Mouse (Mus musculus): ENCODE results near the gene Ubxn1.
"Not testable (repeated sequence)": the region's sequence is repeated elsewhere in the genome, so short reads cannot be mapped to it uniquely, and the experiment has no call there.

Gene Ubxn1

DNA sequence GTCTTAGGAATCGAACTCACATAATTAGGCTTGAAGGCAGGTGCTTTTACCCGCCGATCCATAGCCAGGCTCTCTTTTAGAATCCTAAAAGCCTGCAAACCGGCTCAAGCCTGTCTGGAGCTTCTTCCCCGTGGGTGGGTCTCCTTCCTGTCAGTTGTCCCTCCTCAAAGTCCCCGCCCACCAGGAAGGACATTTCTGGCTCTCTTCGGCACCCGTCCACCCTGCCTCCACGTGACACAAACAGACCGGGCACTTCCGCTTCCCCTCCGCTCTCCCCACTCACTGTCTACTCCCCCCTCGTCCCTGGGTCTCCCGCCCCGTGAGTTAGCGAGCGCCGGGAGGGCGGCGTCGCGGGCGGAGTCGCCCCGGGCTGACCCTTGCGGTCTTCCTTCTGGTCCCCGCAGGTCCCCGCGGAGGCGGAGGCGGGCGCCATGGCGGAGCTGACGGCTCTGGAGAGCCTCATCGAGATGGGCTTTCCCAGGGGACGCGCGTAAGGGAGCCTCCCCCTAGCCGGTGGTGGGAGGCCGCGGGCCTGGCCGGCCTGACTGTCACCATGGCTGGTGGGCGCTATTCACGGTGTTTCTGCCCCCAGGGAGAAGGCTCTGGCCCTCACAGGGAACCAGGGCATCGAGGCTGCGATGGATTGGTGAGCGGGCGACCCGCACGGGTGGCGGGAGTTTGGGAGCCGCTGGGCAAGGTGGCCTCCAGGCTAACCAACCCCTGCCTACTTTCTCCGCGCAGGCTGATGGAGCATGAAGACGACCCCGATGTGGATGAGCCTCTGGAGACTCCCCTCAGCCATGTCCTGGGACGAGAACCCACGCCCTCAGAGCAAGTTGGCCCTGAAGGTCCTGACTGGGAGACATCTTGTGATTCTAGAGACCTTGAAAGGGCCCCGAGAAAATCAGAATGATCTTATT lies at the start of gene Ubxn1:
Gene Ubxn1 (plus strand): TSS at position 230 of the 920 bp plus-strand sequence.
- DNase-seq: peak; percentile 95

DNA sequence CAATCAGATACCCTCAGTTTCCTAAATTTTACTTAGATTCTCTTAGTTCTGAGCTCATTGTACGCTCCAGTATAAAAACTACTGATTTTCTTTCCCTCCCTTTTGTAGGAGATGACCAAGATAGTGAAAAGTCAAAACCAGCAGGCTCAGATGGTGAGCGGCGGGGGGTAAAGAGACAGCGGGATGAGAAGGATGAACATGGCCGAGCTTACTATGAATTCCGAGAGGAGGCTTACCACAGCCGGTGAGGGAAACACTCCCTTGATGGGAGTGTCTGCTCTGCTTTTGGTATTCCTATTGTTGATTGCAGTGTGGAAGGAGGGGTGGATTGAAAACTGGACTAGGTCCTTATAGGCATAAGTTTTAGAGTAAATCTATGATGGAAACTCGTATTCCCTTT lies 48.6 kb upstream of the Ubxn1 start:
- peak; percentile 56 for DNase-seq

DNA sequence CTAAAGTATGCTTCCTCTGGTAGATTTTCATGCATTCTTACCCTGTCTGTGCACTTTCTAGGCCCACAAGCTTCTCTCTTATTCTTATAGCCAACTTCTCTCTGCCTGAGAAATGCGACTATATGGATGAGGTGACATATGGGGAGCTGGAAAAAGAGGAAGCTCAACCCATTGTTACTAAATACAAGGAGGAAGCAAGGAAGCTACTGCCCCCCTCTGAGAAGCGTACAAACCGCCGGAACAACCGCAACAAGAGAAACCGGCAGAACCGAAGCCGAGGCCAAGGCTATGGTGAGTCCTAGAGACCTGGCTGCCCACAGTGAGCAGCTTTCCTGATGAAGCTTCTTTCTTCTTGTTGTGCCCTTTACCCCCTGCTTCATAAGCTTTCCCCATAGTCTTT lies 41.6 kb upstream of the Ubxn1 start, which contains the start of gene AC129217.1:
Gene AC129217.1 (plus strand): TSS at position 114 of the 400 bp plus-strand sequence.
- no peak for DNase-seq

- no peak for DNase-seq
Observed at GRCm38 (mm10) chr19:8830664-8831063, 40.6 kb upstream of the Ubxn1 start.

DNA sequence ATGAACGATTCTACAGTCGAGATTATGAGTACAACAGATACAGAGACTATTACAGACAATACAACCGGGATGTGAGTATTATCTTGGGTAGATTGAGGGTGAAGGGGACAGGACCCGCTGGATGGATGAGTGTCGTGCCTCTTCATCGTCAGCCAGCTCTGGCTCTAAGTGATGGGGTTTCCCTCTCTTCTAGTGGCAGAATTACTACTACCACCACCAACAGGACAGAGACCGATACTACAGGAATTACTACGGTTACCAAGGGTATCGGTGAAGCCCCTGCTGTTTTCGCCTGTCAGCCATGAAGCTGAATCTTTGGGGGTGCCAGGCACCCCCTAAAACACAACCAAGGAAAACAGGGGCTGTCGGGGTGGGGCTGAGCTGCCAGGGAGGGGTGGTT lies 40.0 kb upstream of the Ubxn1 start:
- DNase-seq: no peak

GRCm38 (mm10) chr19:8832971-8833370 lies 38.3 kb upstream of the Ubxn1 start:
- no peak for DNase-seq

GRCm38 (mm10) chr19:8836327-8836726 lies 35.0 kb upstream of the Ubxn1 start:
- DNase-seq: not testable (repeated sequence)

GRCm38 (mm10) chr19:8837251-8837791 lies 34.0 kb upstream of the Ubxn1 start, which contains the start of gene Bscl2:
Bscl2 (plus strand) TSS chr19:8837467.
- peak; percentile 83 for DNase-seq

DNA sequence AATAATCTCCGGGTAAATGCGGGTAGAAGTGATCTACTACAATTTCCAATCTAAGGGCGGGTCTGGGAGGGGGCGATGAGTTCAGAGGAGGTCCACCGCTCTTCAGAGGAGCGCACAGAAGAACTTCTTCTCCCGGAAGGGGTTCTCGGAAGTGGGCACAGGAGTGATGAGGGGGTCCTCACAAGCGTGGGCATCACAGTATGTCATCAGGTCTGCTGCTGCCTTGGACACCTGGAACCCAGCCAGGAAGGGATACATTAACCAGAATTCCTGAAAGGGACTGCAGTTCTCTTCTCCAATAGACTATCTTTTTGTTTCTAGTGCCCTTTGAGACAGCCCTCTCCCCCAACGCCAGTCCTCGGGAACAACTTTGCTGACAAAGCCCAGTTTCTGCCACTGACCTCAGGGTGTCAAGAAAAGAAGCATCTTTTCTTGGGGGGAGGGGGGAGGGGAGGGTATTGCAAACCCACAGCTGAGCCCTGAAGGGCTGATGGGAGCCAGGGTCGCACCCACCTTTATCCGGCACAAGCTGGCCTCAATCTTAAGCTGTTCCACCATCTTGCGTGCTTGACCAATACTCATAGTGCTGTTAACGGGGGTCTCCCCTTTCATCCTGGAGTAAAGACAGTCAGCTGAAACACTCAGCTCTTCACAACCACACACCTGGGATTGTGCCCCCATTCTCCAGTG lies 33.1 kb upstream of the Ubxn1 start:
- peak; percentile 59 for DNase-seq

DNA sequence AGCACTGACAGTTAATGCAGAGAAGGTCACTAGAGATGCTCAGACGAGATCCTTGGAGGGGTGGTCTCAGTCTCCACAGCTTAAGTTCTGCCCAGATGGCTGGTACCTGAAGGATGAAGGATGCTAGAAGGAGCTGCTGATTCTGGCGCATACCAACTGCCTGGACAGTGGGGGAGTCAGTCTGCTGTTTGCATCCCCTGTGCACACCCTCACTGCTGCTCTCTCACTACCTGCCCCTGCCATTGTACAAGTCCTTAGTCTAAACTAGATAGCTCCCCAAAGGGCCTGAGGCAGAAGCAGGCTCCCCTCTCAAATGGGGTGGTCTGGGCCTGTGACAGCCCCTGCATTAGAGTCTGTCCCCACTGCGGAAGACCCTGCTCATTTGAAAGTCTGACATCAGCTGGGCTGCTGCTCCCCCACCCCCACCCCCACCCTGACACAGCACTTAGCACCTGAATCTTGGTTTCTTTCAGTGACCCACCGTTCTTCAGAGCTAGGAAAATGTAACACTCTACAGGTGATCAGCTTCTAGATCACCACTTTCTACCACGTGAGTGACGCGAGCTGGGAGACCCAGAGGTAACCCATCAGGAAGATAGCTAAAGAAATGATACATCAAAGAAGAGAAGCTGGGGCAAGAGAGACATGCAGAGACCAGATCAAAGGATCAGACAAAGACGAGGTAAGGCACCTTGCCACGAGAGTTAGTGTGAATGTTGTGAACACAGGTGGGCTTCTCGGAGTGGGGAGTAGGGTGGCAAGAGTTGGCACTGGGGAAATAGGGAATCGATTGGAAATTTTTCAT lies 32.0 kb upstream of the Ubxn1 start, which contains the start of gene Gng3:
Gene Gng3 (minus strand): TSS at position 92 of the 805 bp plus-strand sequence.
- DNase-seq: peak; percentile 87

GRCm38 (mm10) chr19:8839908-8840791 lies 31.1 kb upstream of the Ubxn1 start:
- peak; percentile 79 for DNase-seq

DNA sequence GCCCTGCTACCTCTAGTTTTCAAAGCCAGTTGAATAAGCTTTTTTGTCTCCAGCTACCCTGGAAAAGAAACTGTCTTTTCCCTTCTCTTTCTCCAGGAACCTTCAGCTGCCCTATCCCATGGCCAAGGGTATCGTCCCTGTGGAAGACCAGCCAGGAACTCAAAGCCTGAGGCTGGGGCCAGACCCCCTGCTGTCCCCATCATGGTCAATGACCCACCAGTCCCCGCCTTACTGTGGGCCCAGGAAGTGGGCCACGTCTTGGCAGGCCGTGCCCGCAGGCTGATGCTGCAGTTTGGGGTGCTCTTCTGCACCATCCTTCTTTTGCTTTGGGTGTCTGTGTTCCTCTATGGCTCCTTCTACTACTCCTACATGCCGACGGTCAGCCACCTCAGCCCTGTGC lies 30.3 kb upstream of the Ubxn1 start:
- DNase-seq: no peak

- no peak for DNase-seq
Observed at GRCm38 (mm10) chr19:8842961-8843360, 28.3 kb upstream of the Ubxn1 start.

- DNase-seq: peak; percentile 69
Observed at GRCm38 (mm10) chr19:8844371-8845129, 26.7 kb upstream of the Ubxn1 start.

DNA sequence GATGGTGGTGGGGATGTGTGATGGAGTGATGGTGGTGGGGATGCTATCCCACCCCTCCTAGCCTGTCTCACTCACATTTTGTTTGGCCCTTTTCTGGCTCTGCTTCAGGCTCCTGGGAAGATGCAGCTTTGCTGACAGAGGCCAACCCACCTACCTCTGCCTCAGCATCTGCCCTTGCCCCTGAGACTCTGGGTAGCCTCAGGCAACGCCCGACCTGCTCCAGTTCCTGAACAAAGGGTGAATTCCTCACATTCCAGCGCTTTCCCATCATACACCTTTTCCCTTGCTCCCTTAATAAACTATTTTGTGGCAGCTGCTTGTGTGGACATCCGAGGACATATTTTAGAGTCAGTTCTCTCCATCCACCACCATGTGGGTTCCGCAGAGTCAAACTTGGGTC lies 22.9 kb upstream of the Ubxn1 start:
- no peak for DNase-seq

GRCm38 (mm10) chr19:8850402-8850901 lies 20.8 kb upstream of the Ubxn1 start, which contains the start of gene Lrrn4cl:
Lrrn4cl (plus strand) TSS chr19:8850768.
- no peak for DNase-seq

- DNase-seq: no peak
Observed at GRCm38 (mm10) chr19:8851639-8852038, 19.7 kb upstream of the Ubxn1 start.

DNA sequence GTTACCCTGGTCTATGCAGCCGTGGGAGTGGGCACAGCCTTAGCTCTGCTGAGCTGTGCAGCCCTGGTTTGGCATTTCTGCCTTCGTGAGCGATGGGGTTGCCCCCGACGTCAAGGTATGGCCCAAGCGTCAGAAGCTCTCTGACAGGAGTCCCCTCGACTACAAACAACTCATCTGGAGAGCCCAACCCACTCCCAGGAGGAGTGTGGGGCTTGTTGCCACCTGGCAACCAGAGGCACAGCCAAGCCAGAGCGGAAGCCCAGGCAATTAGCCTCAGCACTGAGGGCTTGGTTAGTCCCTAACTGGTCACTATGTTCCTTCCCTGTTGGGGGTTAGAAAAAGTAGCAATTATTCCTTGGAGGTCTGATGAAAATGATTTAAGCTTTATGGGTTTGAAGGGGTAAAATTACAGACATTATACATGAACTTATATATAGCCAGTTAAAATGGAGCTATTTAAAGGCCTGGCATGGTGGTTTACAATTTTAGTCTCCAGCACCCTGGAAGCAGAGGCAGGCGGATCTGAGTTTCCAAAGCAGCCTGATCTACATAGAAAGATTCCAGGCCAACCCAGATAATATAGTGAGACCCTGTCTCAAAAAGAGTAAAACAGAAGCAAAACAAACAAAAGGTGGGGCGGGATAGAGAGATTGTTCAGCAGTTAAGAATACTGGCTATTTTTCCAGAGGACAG lies 18.9 kb upstream of the Ubxn1 start:
- DNase-seq: no peak

- DNase-seq: no peak
Observed at GRCm38 (mm10) chr19:8853117-8853516, 18.2 kb upstream of the Ubxn1 start.

DNA sequence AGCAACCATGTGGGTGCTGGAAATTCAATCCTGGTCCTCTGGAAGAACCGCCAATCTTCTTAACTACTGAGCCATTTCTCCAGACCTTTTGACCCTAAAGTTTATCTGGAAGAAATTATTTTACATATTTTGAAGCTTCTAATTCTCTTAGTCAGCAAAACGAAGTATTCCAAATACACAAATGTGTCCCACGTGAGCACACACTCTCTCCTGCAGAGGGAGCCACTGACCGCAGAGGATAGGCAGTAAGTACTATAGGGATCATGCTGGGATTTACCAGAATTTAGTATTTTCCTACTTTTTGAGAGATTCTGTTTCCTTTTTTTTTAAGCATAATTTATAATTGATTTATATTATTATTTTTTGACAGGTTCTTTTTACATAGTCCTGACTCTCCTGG lies 13.6 kb upstream of the Ubxn1 start:
- DNase-seq: no peak
